Mouse (Mus musculus) adrenal gland, postnatal 36 days (tissue): Measurements from ENCODE around the gene Psmd12. TPM values are rescaled to one million over a fixed set of nuclear protein-coding genes. Genes with fewer than 3 reads are reported as not detected.

Source experiments
- DNase-seq, 2 experiments: peaks; one replicate each; pipeline ENCODE4 v3.0.0; 2021; ENCODE audit warnings: mixed read lengths in 1 of 2
- total RNA-seq, 2 experiments: library from RNA; stranded (reverse); gene quantifications; 2 replicates each; pipeline ENCODE4 v1.2.3; 2021

Psmd12 gene
- total RNA-seq, 2 experiments from 2014 or later = 98.2 to 99.1 TPM

DNA sequence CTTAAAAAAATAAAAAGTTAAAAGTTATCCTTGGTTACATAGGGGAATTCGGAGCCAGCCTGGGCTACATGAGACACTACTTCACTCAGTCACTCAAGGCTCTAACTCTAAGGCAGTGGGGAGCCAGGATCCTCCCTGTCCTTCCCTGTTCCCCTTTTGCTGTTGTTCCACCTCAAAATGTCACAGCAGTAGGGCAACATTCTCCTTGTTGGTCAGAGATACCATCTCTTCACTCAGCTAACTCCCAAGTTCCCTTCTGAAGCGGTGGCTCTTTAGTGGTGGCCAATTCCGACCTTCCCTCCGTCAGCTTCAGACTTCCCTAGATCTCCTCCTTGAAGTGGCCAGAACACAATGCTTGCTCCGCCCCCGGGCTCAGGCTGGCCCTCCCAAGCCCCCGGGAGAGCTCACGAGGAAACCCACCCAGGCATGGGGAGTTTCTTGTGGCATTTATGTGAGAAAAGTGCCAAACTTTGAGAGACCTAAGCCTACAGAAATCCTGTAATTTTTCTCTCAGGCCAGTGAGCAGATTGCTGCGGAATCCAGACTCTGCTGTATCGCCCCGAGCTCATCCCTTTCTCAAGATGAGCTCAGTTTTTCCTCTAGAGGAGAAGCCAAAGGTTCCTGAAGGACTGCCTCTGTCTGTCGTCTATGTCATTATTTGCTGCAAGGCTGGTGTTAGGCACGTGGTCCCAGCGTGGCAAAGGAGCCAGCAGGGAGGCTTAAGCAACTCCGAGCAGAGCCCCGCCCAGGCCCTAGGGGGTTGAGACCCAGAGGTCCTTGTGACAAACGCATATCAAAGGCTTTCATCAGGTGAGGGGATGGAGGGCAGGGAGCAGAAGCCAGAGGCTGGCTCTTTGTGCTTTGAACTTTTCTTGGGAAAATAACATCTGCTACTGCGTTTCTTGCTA, 31.3 kb downstream of the Psmd12 start:
- peak; percentile 65 to 68 for DNase-seq

DNA sequence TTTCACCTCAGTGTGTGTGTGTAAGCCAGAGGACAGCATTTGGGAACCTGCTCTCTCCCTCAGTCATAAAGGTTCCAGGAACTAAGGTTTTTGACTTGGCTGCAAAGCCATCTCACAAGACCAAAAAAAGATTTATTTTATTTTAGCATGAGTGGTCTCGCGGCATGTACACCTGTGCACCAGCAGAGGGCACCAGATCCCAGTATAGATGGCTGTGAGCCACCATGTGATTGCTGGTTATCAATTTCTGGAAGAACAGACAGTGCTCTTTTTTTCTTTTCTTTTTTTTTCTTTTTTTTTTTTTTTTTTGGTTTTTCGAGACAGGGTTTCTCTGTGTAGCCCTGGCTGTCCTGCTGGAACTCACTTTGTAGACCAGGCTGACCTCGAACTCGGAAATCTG, 32.7 kb downstream of the Psmd12 start:
- DNase-seq = peak; percentile 63 to 78

DNA sequence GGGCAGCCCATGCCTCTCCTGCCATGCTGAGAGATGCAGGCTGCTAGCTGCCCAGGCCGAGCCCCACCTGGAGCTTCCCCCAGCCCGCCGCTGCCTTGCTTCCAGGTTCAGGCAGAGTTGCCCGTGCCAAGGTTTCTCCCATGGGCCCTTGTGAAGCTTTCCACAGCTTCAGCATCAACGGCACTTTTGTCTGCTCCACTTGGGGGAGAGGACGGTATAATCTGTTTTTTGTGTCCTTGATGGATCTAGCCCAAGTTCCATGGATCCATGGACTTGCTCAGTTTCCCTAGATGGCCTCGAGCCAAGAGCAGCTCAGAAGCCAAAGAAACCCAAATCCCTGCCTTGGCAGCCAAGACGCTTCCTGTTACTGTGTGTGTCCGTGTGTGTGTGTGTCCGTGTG, 33.8 kb downstream of the Psmd12 start:
- DNase-seq = peak in 1 of 2 experiments; percentile 15

DNA sequence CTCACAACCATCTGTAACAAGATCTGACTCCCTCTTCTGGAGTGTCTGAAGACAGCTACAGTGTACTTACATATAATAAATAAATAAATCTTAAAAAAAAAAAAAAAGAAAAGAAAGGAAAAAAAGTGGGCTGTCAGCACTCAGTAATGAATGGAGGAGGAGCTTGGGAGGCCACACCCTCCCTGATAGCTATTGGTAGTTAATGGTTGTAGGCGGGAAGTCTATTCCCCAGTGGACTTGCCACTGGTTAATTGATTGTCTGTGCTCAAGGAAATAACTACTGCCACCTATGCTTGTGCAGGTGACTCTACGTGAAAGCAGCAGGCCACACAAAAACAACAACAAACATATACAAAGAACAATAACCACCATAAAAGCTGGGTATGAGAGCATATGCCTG, 37.1 kb downstream of the Psmd12 start:
- no peak for DNase-seq

DNA sequence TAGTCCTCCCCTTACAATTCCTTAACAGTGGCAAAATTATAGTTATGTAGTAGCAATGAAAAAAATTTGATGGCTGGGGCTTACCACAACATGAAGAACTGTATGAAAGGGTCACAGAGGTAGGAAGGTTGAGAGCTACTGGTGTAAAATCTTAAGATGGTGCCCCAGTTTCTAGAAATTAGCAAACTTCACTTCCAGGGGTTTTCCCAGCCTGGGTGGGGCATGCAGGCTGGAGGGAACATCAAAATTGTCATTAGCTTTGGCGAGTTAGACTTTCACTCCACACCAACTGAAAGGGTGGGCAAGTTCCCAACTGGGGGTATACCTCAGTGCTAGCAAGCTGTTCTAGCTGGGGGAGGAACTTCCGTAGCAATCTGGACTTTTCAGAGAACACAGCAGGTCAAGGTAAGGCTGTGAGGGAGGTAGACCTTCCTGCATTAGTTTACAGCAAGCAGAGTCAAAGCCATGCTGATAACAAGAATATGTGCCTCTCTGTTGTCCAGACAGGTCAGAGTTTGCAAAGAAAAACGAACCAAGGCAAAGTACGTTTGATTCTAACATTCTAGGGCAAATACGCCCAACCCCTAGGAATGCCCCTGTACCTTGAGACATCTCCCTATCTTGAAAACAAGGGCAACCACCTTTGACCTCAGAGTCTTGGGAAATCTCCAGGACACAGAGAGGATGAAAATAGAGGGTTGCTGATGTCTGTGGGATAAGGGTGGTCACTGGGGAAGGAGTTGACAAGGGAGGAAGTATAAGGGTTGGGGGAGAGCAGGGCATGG, 39.6 kb downstream of the Psmd12 start:
- no peak for DNase-seq

DNA sequence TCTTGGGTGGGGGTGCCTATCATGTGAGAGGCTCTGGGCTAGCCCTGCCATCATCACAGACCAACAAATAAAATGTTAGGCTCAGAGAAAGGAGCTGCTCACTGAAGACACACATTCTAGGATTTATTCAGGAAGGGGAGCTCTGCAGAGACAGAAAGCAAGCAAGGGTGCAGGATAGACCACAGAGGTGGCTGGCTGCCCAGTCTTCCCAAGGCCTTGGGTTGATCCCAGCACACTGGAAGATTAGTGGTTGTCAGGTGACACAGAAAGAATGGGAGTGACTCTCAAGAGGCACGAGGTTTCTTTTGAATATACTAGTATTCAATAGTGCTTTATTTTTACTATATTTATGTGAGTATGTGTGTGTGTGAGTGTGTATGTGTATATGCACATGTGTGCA, 41.9 kb downstream of the Psmd12 start:
- DNase-seq = peak; percentile 59 to 62

DNA sequence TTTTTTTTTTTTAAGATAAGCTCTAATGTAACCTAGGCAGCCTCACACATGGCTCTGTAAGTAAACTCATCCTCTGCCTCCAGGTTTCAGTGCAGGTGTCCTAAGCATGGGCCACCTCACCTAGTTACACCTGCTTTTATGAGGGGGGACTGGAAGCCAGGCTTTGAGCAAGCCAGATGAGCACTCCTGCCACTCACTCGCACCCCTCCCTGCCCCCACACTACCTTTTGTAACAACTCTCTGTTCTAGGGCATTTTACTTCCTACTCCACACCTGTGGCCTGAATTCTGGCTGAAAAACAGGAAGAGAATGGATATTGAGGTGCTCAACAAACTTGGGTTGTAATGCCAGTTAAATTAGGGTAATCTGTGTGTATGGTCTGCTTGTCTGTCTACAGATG, 45.7 kb downstream of the Psmd12 start:
- DNase-seq = no peak

DNA sequence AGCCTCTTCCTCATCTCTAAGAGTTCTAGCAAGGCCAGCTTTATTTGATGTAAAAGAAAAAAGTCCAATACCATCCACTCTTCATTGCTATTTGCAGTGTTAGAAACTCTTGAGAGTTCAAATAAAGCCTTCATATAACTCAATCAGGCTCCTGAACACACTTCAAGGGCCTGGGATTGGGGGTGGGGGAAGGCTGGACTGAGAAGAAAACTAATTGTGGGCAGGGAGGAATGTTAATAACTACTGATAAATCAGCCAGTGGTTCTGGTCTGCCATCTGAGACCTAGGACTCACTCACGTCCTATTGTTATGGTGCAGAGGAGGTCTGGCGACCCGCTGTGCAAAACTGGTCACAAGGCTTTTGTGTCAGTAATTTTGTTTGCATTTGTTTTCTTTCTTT, 48.3 kb downstream of the Psmd12 start:
- no peak for DNase-seq

DNA sequence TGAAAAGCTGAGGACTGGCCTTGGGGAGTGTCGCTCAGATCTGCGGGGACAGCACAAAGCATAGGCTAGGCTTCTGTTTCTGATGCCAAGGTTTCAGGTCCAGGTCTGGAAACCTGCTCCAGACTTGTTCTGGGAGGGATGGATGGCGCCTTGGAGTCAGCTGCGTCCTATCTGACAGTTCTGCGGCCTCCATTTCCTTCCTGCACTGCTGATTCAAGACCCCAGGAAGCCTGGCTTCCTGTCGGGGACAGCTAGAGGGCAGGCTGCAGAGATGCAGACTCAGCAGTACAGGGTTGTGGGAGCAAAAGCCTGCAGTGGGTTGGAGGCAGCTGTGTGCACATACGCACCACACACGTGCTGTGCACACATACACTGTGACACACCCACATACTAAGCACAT, 50.0 kb downstream of the Psmd12 start:
- DNase-seq = peak; percentile 44 to 61

DNA sequence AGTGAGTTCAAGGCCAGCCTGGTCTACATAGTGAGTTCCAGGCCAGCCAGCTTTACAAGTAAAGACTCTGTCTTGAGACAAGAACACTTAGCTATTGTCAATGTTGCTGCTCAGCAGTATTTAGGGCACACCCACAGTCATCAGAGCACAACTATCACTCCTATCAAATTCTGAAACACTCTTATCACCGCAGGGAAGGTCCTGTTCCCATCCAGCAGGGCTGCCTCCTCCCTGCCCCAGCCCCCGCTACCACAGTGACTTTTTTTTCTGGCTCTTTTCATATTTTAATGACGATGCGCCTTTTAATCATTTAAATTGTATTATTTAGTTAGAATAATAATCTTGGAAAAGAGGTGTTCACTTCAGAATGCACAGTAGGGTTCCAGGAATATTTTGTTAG, 52.2 kb downstream of the Psmd12 start:
- no peak for DNase-seq

DNA sequence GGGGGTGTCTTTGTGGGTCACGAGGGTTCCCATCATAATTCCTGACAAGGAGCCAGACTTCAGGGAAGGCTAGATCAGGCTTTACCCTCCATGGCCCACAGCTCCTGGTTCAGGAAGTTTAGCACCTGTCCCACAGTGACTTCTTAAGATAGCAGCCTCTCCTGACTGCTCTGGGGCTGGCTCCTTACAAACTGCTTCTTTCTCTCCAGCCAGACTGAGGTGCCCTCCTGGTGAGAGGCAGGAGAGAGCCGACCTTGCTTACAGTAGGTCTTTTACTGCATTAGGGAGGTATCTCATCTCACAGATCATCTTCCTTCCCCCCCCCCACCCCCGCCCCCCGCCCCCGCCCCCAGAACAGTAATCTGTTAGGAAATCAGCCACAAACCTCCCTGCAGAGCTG, 53.0 kb downstream of the Psmd12 start:
- no peak for DNase-seq

DNA sequence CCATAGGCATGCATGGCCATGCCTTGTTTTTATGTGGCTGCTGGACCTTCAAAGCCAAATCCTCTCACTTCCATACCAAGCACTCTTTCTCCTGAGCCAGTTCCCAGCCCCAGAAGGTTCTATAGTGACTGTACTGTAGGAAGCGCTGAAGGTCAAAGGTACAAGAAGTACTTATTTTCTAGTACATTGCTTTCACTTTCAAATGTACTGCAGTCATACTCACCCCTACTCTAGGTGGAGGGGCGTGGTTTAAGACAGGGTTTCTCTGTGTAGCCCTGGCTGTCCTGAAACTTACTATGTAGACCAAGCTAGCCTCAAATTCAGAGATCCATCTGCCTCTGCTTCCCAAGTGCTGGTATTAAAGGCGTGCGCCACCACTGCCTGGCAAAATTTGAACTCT, 59.7 kb downstream of the Psmd12 start:
- no peak for DNase-seq

DNA sequence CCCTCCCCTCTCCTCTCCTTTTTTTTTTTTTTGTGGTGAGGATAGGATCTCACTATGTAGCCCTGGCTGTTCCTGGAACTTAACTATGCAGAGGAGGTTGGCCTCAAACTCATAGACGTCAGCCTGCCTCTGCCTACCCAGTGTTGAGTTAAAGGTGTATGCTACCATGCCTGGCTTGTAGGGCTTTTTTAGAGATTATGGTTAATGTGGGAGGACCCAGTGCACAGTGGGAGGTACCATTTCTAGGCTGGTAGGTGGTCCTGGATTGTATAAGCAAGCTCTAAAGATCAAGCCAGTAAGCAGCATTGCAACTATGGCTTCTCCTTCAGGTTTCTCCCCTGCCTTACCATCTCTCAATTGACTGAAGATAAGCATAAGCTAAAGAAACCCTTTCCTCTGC, 61.1 kb downstream of the Psmd12 start:
- DNase-seq = no peak

DNA sequence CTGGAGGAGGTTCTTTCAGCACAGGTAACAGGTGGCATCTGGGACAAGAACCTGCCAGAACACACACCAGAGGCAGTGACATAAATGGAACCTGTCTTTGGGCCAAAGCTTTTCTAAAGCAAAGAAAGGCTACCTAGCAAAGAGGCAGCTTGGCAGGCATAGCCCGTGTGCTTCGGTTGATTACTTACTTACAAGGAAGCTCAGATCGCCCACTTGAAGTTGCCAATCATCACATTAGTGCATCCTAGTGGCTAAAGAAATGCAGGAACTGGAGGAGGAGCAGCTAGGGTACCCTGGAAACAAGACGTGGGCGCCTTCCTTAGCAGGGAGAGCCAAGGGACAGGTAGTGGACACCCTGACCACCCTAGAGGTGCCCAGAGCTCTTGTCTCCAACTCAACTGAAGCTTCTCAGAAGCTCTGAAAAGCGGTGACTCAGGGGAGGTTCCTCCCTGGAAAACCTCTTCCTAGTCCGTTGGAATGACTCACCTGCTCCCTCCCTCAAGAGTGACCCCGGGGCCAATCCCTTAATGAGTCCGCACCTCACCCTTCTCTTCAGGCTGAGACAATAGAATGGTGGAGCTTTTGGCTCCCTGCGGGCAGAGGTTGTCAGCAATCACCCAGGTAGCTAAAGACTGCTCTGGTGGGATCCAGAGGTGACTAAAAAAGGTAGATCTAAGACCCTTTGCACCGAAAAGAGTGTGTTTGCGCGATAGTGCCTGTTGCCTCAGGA, 66.6 kb downstream of the Psmd12 start:
- peak; percentile 9 to 18 for DNase-seq

DNA sequence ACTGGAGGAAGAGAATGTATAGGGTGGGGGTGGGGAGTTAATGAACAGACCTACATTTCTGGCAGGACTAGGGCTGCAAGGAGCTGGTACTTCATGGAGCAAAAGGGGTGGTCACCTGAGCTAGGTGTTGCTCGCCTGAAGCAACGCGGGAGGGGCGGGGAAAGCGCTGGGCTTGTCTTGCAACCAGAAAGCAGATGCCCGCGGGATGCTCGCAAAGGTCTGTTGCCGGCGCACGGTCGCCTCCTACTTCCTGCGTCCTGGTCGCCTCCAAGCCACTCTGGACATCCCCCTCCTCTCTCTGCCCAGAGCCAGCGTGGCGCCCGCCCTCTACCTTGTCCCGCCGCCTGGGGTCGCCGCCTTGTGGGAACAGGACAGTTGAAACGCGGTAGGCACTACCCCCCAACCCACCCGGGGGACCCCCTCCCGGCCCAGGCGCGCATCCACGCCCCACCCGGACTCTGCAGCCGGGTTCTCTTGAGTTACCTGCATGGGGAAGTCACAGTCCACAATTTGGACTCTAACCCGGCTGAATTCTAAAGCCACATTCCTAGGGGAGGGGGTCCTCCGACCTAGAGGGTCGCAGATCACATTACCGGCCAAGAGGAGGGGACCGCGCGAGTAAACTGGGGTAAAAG, 67.5 kb downstream of the Psmd12 start:
- DNase-seq = peak; percentile 43 to 46

DNA sequence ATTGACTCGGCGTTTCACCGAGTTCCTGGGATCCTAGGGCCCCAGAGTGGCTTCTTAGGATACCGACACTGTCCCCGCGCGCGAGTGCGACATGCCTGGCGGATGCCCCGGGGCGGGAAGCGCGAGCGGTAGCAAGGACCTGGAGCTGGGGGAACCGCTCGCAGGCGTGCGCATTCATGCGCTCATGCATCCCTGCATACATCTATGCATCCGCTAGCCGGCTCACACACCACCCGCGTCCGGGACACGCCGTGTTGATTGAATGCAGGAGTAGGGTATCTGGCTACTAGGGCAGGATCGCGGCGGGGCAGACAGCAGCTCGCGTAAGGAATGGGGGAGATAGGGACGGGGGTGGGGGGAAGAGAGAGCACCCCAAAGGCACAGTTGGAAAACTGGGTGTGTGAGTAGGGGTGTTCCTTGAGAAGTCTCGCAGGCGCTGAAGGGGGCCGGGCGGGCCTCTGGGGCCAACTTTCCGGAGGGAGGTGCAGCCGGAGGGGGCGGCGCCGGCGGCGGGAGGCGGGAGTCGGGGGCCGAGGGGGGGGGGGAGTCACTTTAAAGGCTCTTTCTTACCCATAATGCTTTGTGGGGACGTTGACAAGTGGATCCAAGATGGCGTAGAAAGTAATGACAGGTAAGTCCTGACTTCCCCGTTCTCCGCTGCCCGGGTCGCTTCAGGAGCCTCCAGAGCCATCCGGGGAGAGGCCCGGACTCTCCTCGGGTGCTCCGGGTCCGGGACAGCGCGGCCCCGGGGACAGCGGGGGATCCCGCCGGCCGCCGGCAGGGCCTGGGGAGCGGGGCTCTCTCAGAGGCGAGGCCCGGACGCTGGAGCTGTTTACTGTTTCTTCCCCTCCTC, 68.3 kb downstream of the Psmd12 start, which contains the start of gene Helz:
Gene Helz (plus strand): TSS at position 580 of the 853 bp plus-strand sequence.
- peak; percentile 80 to 89 for DNase-seq

DNA sequence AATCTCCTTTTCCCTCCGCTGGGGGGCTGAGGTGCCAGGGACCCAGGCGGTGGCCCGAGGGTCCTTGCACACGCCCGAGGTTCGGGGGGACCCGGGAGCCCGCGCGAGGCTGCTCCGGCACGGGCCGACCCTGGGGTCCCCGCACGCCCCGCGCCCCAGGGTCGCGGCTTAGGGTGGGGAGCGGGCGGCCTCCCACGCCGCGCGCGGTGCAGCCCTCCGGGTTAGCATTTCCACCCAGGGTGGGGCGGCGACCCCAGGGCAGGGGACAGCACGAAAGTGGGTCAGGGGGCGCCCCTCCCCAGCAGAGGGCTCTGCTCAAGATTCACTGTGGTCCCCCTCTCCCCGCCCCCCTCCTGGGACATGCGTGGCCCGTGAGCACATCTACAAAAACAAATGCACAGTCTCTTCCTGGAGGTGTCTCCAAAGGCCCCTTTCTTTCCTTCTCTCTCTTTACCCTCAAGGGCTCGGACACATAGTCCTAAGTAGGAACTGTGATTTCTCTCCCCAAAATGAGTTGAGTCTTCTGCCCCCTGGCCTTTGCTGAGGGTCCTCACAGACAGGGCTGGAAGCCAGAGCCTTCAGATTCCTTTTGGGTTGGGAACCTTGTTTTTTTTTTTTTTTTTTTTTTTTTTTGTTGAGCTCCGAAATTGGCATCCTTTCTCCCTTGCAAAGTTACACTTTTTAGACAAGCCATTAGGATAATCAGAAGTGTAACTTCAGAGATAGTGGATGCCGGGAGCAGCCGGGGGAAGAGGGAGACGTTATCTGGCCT, 69.1 kb downstream of the Psmd12 start:
- DNase-seq = peak; percentile 15 to 55
